Mouse (Mus musculus) midbrain, embryonic 13.5 days (tissue): ENCODE measurements around the gene Ndufs2. TPM values are rescaled to one million over a fixed set of nuclear protein-coding genes. Genes with fewer than 3 reads are reported as not detected.

ENCODE experiments used
- ATAC-seq: fragments of 200-750 bp; cut with Nextera tagmentation; 2 replicates; pipeline ENCODE4 v1.8.0; 2017; ENCODE audit warnings: mild to moderate bottlenecking, moderate TSS enrichment, moderate library complexity
- H3K27ac ChIP-seq: fragments of 300-500 bp; sonication (generic); 2 replicates; pipeline ENCODE4 v1.5.1; 2015; ENCODE audit warnings: inconsistent platforms, mild to moderate bottlenecking, moderate library complexity
- H3K27me3 ChIP-seq: fragments of 300-500 bp; sonication (generic); 2 replicates; pipeline ENCODE4 v1.6.1; 2015; ENCODE audit warnings: mild to moderate bottlenecking, inconsistent platforms
- H3K36me3 ChIP-seq: fragments of 300-500 bp; sonication (generic); 2 replicates; pipeline ENCODE4 v1.6.1; 2015; ENCODE audit warnings: mild to moderate bottlenecking, inconsistent platforms
- H3K4me1 ChIP-seq: fragments of 300-500 bp; sonication (generic); replicated peaks from 2 replicates; pipeline ENCODE4 v1.6.1; 2015; ENCODE audit warnings: inconsistent platforms
- H3K4me2 ChIP-seq: fragments of 300-500 bp; sonication (generic); replicated peaks from 2 replicates; pipeline ENCODE4 v1.6.1; 2015; ENCODE audit warnings: moderate library complexity, mild to moderate bottlenecking, inconsistent platforms
- H3K4me3 ChIP-seq: fragments of 300-500 bp; sonication (generic); replicated peaks from 2 replicates; pipeline ENCODE4 v1.5.1; 2015; ENCODE audit warnings: mild to moderate bottlenecking, inconsistent platforms
- H3K9ac ChIP-seq: fragments of 300-500 bp; sonication (generic); replicated peaks from 2 replicates; pipeline ENCODE4 v1.6.1; 2015; ENCODE audit warnings: mild to moderate bottlenecking, inconsistent platforms
- H3K9me3 ChIP-seq: fragments of 300-500 bp; sonication (generic); 2 replicates; pipeline ENCODE4 v1.6.1; 2016; ENCODE audit warnings: mild to moderate bottlenecking, inconsistent platforms
- WGBS: fragments of 180-500 bp; shearing (Covaris S2); methylation state at CpG from one replicate; pipeline ENCODE4 v1.1.7; 2015; 5-methylcytosine and 5-hydroxymethylcytosine counted together
- polyA plus RNA-seq: library from polyadenylated mRNA; unstranded; fragments of >200 nt; fragmentation: Nextera tagmentation; extraction: Ambion mirVana; gene quantifications from 2 replicates; pipeline ENCODE4 v1.2.1, GENCODE M21; 2015

The Ndufs2 gene
- polyA plus RNA-seq, 1 experiment from 2014 or later = 234 TPM

DNA sequence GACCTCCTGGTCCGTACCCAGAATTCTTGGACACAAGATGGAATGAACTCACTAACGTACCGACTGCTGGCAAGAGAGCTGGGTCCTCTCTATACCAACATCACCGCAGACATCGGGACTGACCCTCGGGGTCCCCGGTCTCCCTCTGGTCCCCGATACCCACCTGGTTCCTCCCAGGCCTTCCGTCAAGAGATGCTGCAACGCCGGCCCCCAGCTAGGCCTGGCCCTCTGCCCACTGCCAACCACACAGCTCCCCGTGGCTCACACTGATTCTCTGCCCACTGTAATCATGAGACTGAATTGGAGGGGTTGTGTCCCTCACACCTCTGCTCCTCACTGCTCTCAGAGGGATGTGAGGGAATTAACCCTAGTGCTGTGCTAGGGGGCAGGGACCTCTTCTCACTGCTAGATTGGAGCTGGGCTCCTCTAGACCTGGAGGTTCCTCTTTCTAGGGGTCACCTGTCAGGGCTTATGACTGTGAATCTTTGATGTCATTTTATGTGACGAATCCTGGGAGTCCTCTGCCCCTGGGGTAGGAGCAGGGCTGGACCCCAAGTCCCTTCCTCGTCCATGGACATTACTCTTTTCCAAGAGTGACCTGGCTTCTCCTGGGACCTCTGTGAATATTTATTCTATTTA, 25.0 kb upstream of the Ndufs2 start:
- Histone ChIP-seq H3K4me3 (no peak overlapping the region), H3K4me1 (peaks cover 22% of the 10 kb centered on the region), H3K9ac (no peak overlapping the region), H3K36me3 (peaks cover 70% of the 10 kb centered on the region), H3K9me3 (no peaks in the 10 kb centered on the region), H3K27me3 (no peaks in the 10 kb centered on the region), H3K4me2 (no peak overlapping the region), H3K27ac (no peak overlapping the region)
- WGBS = 92% methylated on average over 14 of the region's 14 CpGs
- no peak for ATAC-seq

GRCm38 (mm10) chr1:171275144-171275734, 24.1 kb upstream of the Ndufs2 start:
- no peak overlapping the region for H3K4me2 ChIP-seq
- H3K9ac ChIP-seq = no peak overlapping the region
- no peak overlapping the region for H3K4me3 ChIP-seq
- H3K4me1 ChIP-seq = peaks cover 25% of the 10 kb centered on the region
- no peak overlapping the region for H3K27ac ChIP-seq
- WGBS = 83% methylated on average over 11 of the region's 11 CpGs
- H3K27me3 ChIP-seq = no peaks in the 10 kb centered on the region
- no peaks in the 10 kb centered on the region for H3K9me3 ChIP-seq
- no peak for ATAC-seq
- peaks cover 70% of the 10 kb centered on the region for H3K36me3 ChIP-seq

DNA sequence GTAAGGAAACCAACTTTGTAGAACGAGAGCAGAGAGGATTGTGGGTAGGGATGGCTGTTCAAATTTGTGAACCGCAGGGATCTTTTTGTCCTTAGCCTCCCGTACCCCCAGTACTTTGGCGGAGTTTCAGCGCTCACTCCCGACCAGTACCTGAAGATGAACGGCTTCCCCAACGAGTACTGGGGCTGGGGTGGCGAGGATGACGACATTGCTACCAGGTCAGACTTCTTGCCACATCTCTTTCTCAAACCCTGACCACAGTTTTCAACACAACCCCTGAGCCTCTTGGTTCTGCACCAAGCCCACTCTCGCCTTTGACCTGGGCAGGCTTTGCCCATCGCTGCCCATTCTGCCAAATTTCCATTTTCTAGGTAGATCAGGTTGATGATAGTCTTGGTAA, 23.0 kb upstream of the Ndufs2 start:
- no peak overlapping the region for H3K27ac ChIP-seq
- H3K4me2 ChIP-seq = no peak overlapping the region
- H3K9ac ChIP-seq = no peak overlapping the region
- H3K4me3 ChIP-seq = no peak overlapping the region
- no peaks in the 10 kb centered on the region for H3K9me3 ChIP-seq
- H3K4me1 ChIP-seq = peaks cover 20% of the 10 kb centered on the region
- ATAC-seq = no peak
- H3K27me3 ChIP-seq = no peaks in the 10 kb centered on the region
- peaks cover 70% of the 10 kb centered on the region for H3K36me3 ChIP-seq
- WGBS = 93% methylated on average over 12 of the region's 12 CpGs

DNA sequence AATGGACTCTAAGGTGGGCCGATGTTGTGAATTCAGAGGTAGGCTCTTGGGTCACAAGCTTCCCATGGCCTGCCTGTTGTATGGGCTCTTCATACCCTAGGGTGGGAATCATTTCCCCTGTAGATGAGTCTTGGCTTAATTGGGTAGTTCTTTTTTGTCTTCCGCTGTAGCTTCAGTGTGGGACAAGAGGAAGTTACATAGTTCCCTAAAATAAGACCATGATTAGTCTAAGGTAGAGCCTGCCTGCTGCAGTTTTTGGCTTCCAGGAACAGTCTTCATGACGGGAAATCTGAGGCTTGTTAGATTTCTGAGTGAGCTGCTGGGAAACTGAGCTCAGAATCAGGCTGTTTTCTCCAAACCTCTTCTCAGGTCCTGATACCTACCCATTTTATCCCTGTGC, 20.9 kb upstream of the Ndufs2 start:
- WGBS = 98% methylated on average over 3 of the region's 3 CpGs
- Histone ChIP-seq H3K27me3 (0 out of 2 replicates have a peak, but pooled peaks cover under 1% of the 10 kb centered on the region), H3K4me2 (0 out of 2 replicates have a peak overlapping the region, but pooled peaks have one; percentile 96), H3K4me3 (0 out of 2 replicates have a peak overlapping the region, but pooled peaks have one; percentile 62), H3K4me1 (peaks cover 20% of the 10 kb centered on the region), H3K36me3 (peaks cover 54% of the 10 kb centered on the region), H3K9ac (no peak overlapping the region), H3K9me3 (no peaks in the 10 kb centered on the region), H3K27ac (no peak overlapping the region)
- no peak for ATAC-seq

DNA sequence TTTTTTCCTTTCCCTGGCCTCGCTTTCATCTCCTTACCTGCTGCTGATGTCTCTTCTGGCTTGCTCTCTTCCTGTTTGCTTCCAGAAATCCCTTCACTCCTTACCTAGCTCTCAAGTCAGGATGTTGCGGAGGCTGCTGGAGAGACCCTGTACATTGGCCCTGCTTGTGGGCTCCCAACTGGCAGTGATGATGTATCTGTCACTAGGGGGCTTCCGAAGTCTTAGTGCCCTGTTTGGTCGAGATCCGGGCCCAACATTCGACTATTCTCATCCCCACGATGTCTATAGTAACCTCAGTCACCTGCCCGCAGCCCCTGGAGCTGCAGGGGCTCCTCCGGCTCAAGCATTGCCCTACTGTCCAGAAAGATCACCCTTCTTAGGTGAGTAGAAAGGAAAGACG, 20.4 kb upstream of the Ndufs2 start:
- Histone ChIP-seq H3K4me2 (peak overlapping the region; percentile 96), H3K27ac (no peak overlapping the region), H3K27me3 (0 out of 2 replicates have a peak, but pooled peaks cover 3% of the 10 kb centered on the region), H3K9ac (no peak overlapping the region), H3K36me3 (peaks cover 49% of the 10 kb centered on the region), H3K9me3 (no peaks in the 10 kb centered on the region), H3K4me1 (peaks cover 20% of the 10 kb centered on the region), H3K4me3 (peak overlapping the region; percentile 62; the same call in 1 of the 2 replicates)
- ATAC-seq = no peak
- WGBS = 70% methylated on average over 10 of the region's 10 CpGs

DNA sequence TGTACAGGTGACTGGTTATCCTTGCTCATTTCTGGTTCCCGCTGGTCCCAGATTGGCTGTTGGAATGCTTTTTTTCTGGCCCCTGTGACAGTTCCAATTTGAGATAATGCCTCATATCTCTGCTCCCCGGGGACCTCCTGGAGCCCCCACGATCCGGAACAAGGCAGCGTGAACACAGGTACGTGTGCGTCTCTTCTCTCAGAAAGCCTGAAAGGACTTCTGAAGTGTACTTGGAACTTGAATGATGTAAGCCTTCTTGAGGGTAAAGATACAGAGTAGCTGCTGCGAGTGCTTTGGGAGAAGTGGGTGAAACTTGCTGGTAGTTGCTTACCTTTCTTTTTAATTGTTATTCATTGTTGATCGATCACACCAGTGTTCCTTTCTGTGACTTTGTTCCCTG, 20.0 kb upstream of the Ndufs2 start:
- WGBS = 63% methylated on average over 9 of the region's 9 CpGs
- Histone ChIP-seq H3K36me3 (peaks cover 45% of the 10 kb centered on the region), H3K27me3 (0 out of 2 replicates have a peak, but pooled peaks cover 3% of the 10 kb centered on the region), H3K27ac (no peak overlapping the region), H3K4me2 (peak overlapping the region; percentile 96), H3K9ac (peak overlapping the region; percentile 89), H3K4me1 (peaks cover 20% of the 10 kb centered on the region), H3K9me3 (no peaks in the 10 kb centered on the region), H3K4me3 (peak overlapping the region; percentile 62)
- no peak for ATAC-seq

DNA sequence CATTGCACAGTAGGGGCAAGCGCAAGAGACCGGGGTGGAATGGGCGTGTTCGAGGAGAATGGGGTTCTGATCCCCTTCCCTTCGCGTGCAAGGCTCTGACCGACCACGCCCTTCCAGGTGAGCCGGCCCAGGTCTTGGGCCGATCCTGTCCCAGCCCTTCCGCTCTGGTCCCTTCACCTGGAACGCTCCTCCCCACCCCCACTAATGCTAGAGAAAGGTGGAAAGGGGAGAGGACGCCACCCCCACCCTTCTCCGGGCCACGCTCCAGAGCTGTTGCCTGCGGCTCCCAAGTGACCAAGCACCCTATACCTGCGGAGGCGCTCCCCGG, 19.3 kb upstream of the Ndufs2 start:
- WGBS = under 1% methylated on average over 19 of the region's 19 CpGs
- Histone ChIP-seq H3K9ac (peak overlapping the region; percentile 89), H3K36me3 (peaks cover 38% of the 10 kb centered on the region), H3K27ac (no peak overlapping the region), H3K4me2 (peak overlapping the region; percentile 96), H3K4me1 (peaks cover 20% of the 10 kb centered on the region), H3K27me3 (0 out of 2 replicates have a peak, but pooled peaks cover 3% of the 10 kb centered on the region), H3K9me3 (no peaks in the 10 kb centered on the region), H3K4me3 (peak overlapping the region; percentile 62)
- ATAC-seq = peak; percentile 88

GRCm38 (mm10) chr1:171269848-171270572, 18.8 kb upstream of the Ndufs2 start, which contains the start of gene B4galt3:
TSS of gene B4galt3 (plus strand) at chr1:171270328.
- no peaks in the 10 kb centered on the region for H3K9me3 ChIP-seq
- ATAC-seq = peak; percentile 96
- H3K27ac ChIP-seq = peak within 1 kb of the TSS; percentile 40
- WGBS = 4% methylated on average over 36 of the region's 36 CpGs
- H3K4me2 ChIP-seq = peak within 1 kb of the TSS; percentile 96
- peaks cover 7% of the 10 kb centered on the region; the same call in 1 of the 2 replicates for H3K27me3 ChIP-seq
- H3K36me3 ChIP-seq = peaks cover 33% of the 10 kb centered on the region
- peak within 1 kb of the TSS; percentile 89 for H3K9ac ChIP-seq
- H3K4me1 ChIP-seq = peaks cover 20% of the 10 kb centered on the region
- peak within 1 kb of the TSS; percentile 62 for H3K4me3 ChIP-seq

- H3K9me3 ChIP-seq = no peaks in the 10 kb centered on the region
- peaks cover 23% of the 10 kb centered on the region for H3K4me1 ChIP-seq
- H3K4me2 ChIP-seq = no peak overlapping the region
- H3K4me3 ChIP-seq = no peak overlapping the region
- H3K9ac ChIP-seq = no peak overlapping the region
- no peak overlapping the region for H3K27ac ChIP-seq
- no peak for ATAC-seq
- peaks cover 8% of the 10 kb centered on the region; the same call in 1 of the 2 replicates for H3K27me3 ChIP-seq
- peaks cover 16% of the 10 kb centered on the region for H3K36me3 ChIP-seq
- WGBS = 66% methylated on average over 1 of the region's 1 CpGs
These were observed 17.2 kb upstream of the Ndufs2 start for GRCm38 (mm10) chr1:171268341-171268740.

DNA sequence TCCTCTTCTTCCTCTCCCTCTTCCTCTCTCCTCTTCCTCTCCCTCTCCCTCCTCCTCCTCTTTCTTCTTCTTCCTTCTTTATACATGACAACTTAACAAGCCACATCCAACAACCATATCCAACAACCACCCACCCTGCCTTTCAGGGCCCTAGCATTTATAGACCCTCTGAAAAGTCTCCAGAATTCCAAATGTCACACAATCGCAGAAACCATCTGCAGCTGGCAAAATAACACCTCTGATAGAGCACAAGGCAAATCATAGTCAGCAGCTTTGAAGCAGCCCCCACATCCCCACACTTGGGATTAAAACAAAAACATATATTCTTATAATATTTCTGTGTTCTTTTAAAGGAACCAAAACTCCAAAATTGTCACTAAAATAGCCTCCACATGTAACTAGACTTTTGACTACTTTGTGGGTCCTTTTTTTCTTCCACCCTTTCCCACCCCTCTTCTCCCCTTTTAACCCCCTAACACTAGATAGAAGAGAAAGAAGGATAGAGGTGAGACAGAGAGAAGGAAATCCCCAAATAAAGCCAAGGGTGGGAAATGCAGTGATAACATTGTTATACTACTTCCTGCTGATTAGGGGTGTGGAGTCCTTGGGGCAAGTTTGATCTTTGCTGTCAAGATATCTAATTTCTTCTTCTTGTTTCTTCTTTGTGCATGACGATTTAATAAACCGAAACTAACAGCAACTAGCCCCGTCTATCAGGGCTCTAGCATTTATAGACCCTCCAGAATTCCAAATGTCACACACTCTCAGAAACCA, 15.0 kb upstream of the Ndufs2 start:
- no peak overlapping the region for H3K27ac ChIP-seq
- H3K9ac ChIP-seq = no peak overlapping the region
- H3K4me1 ChIP-seq = peaks cover 24% of the 10 kb centered on the region
- no peaks in the 10 kb centered on the region for H3K36me3 ChIP-seq
- H3K27me3 ChIP-seq = peaks cover 8% of the 10 kb centered on the region; the same call in 1 of the 2 replicates
- H3K4me2 ChIP-seq = no peak overlapping the region
- H3K4me3 ChIP-seq = no peak overlapping the region
- no peaks in the 10 kb centered on the region for H3K9me3 ChIP-seq
- ATAC-seq = no peak
- WGBS = 88% methylated on average over 4 of the region's 4 CpGs

- no peak overlapping the region for H3K4me3 ChIP-seq
- H3K27me3 ChIP-seq = peaks cover 8% of the 10 kb centered on the region; the same call in 1 of the 2 replicates
- H3K9ac ChIP-seq = no peak overlapping the region
- no peak for ATAC-seq
- no peaks in the 10 kb centered on the region for H3K9me3 ChIP-seq
- H3K36me3 ChIP-seq = peaks cover 4% of the 10 kb centered on the region
- WGBS = 93% methylated on average over 3 of the region's 3 CpGs
- H3K4me1 ChIP-seq = peaks cover 12% of the 10 kb centered on the region
- H3K27ac ChIP-seq = peak overlapping the region; percentile 70
- H3K4me2 ChIP-seq = peak overlapping the region; percentile 55; the same call in 1 of the 2 replicates
These were observed 12.7 kb upstream of the Ndufs2 start for GRCm38 (mm10) chr1:171263666-171264461.
